Mouse (Mus musculus) liver, embryonic 13.5 days (tissue): Measurements from ENCODE around the gene Kdm5b. TPM values are rescaled to one million over a fixed set of nuclear protein-coding genes. Genes with fewer than 3 reads are reported as not detected.
"Not testable (repeated sequence)": the region's sequence is repeated elsewhere in the genome, so short reads cannot be mapped to it uniquely, and the experiment has no call there.

Experiments
- ATAC-seq: fragments of 200-750 bp; cut with Nextera tagmentation; 2 replicates; pipeline ENCODE4 v1.8.0; 2017; ENCODE audit warnings: low read depth, mild to moderate bottlenecking, moderate number of reproducible peaks, moderate library complexity
- DNase-seq: peaks from one replicate; pipeline ENCODE4 v3.0.0; 2022
- H3K27ac ChIP-seq: fragments of 300-500 bp; sonication (generic); 2 replicates; pipeline ENCODE4 v1.5.1; 2015; ENCODE audit warnings: moderate library complexity, mild to moderate bottlenecking, inconsistent platforms
- H3K27me3 ChIP-seq: fragments of 300-500 bp; sonication (generic); 2 replicates; pipeline ENCODE4 v1.6.1; 2015; ENCODE audit warnings: mild to moderate bottlenecking, inconsistent platforms
- H3K36me3 ChIP-seq: fragments of 300-500 bp; sonication (generic); 2 replicates; pipeline ENCODE4 v1.6.1; 2015; ENCODE audit warnings: mild to moderate bottlenecking, inconsistent platforms
- H3K4me1 ChIP-seq: fragments of 300-500 bp; sonication (generic); replicated peaks from 2 replicates; pipeline ENCODE4 v1.6.1; 2015; ENCODE audit warnings: inconsistent platforms
- H3K4me2 ChIP-seq: fragments of 300-500 bp; sonication (generic); 2 replicates; pipeline ENCODE4 v1.6.1; 2015; ENCODE audit warnings: inconsistent platforms, mild to moderate bottlenecking, moderate library complexity
- H3K4me3 ChIP-seq: fragments of 300-500 bp; sonication (generic); replicated peaks from 2 replicates; pipeline ENCODE4 v1.5.1; 2015; ENCODE audit warnings: mild to moderate bottlenecking, inconsistent platforms
- H3K9ac ChIP-seq: fragments of 300-500 bp; sonication (generic); 2 replicates; pipeline ENCODE4 v1.6.1; 2015; ENCODE audit warnings: mild to moderate bottlenecking, inconsistent platforms
- H3K9me3 ChIP-seq: fragments of 300-500 bp; sonication (generic); replicated peaks from 2 replicates; pipeline ENCODE4 v1.6.1; 2016; ENCODE audit warnings: inconsistent platforms
- WGBS: fragments of 180-500 bp; shearing (Covaris S2); methylation state at CpG from one replicate; pipeline ENCODE4 v1.1.7; 2015; ENCODE audit not compliant: insufficient replicate concordance; 5-methylcytosine and 5-hydroxymethylcytosine counted together
- polyA plus RNA-seq: library from polyadenylated mRNA; unstranded; fragments of >200 nt; fragmentation: Nextera tagmentation; extraction: Ambion mirVana; gene quantifications from 2 replicates; pipeline ENCODE4 v1.2.1, GENCODE M21; 2015

Gene Kdm5b
- polyA plus RNA-seq = 7.6 and 7.7 TPM in 2 replicates

DNA sequence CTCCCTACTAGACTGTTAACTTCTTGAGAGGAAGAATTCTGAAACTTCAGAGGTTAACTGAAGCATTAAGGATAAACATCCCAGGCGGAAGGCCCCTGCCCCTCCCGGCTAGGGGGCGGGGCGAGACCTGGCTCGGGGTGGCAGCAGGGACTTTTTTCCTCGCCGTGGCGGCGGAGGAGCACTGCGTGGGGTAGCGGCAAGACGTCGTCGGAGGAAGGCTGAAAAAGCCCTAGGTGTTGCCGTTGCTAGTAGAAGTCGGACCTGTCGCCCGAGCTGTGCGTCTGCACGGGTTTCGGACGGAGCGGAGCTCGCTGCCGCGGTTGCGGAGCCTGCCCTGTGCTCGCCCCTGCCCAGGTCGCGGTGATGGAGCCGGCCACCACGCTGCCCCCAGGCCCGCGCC, at the start of gene Kdm5b:
TSS of gene Kdm5b (plus strand) at position 196 of the 400 bp plus-strand sequence.
- WGBS = under 1% methylated on average over 34 of the region's 34 CpGs
- no peaks in the 10 kb centered on the region for H3K36me3 ChIP-seq
- DNase-seq (peak; percentile 66), ATAC-seq (peak; percentile 3; the same call in 1 of the 2 replicates)
- no peaks in the 10 kb centered on the region for H3K9me3 ChIP-seq
- peak within 1 kb of the TSS; percentile 92 for H3K4me3 ChIP-seq
- H3K4me1 ChIP-seq = peaks cover 55% of the 10 kb centered on the region
- H3K4me2 ChIP-seq = peak within 1 kb of the TSS; percentile 99
- peak within 1 kb of the TSS; percentile 35 for H3K27ac ChIP-seq
- H3K9ac ChIP-seq = peak within 1 kb of the TSS; percentile 91
- H3K27me3 ChIP-seq = no peaks in the 10 kb centered on the region

GRCm38 (mm10) chr1:134512183-134512582, 47.8 kb upstream of the Kdm5b start:
- ATAC-seq = no peak
- Histone ChIP-seq H3K27me3 (peaks cover 49% of the 10 kb centered on the region), H3K9me3 (no peaks in the 10 kb centered on the region), H3K9ac (no peak overlapping the region), H3K4me1 (peaks cover 21% of the 10 kb centered on the region), H3K4me3 (no peak overlapping the region), H3K36me3 (peaks cover 16% of the 10 kb centered on the region), H3K4me2 (no peak overlapping the region), H3K27ac (no peak overlapping the region)
- DNase-seq = no peak
- 43% methylated on average over 4 of the region's 4 CpGs for WGBS

- H3K9me3 ChIP-seq = no peaks in the 10 kb centered on the region
- WGBS = 57% methylated on average over 6 of the region's 6 CpGs
- ATAC-seq = no peak
- peak overlapping the region; percentile 76; the same call in 1 of the 2 replicates for H3K4me2 ChIP-seq
- DNase-seq = no peak
- H3K27ac ChIP-seq = no peak overlapping the region
- no peak overlapping the region for H3K4me3 ChIP-seq
- peaks cover 21% of the 10 kb centered on the region for H3K4me1 ChIP-seq
- H3K9ac ChIP-seq = no peak overlapping the region
- peaks cover 12% of the 10 kb centered on the region for H3K36me3 ChIP-seq
- H3K27me3 ChIP-seq = peaks cover 49% of the 10 kb centered on the region
Measured at GRCm38 (mm10) chr1:134512584-134512983, 47.4 kb upstream of the Kdm5b start.

DNA sequence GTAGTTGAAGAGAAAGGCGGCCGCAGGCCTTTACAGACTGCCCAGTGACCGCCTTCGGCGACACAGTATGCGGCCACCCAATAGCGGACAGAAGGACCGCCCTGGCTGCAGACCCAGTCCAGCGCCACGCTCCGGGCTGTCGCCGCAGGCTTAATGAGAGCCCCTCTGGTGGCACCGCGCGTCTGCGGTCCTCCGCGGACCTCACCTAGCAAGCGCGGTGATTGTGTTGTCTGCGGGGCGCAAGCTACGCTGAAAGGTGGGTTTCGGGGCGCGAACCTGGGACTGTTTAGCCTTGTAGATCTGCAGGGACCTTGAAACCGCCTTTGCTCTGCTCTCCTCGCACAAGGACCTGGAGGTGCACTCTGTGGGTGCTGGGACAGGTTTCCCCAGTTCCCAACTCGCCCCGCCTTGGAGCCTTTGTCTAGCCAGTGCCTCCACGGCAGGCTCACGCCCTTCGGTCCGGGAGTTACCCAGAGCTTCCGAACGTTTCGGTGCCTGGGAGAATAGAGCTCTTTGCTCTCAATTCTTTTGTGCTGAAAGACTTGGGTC, 46.6 kb upstream of the Kdm5b start:
- peaks cover 4% of the 10 kb centered on the region; the same call in 1 of the 2 replicates for H3K36me3 ChIP-seq
- peak overlapping the region; percentile 56 for H3K4me3 ChIP-seq
- DNase-seq (no peak), ATAC-seq (peak; percentile 45; the same call in 1 of the 2 replicates)
- peaks cover 21% of the 10 kb centered on the region for H3K4me1 ChIP-seq
- peak overlapping the region; percentile 63 for H3K9ac ChIP-seq
- peak overlapping the region; percentile 76 for H3K4me2 ChIP-seq
- no peaks in the 10 kb centered on the region for H3K9me3 ChIP-seq
- H3K27me3 ChIP-seq = peaks cover 49% of the 10 kb centered on the region
- H3K27ac ChIP-seq = no peak overlapping the region
- WGBS = 2% methylated on average over 38 of the region's 38 CpGs

- 44% methylated on average over 16 of the region's 16 CpGs for WGBS
- no peak for ATAC-seq
- DNase-seq = no peak
- Histone ChIP-seq H3K9me3 (no peaks in the 10 kb centered on the region), H3K4me1 (peaks cover 25% of the 10 kb centered on the region), H3K4me3 (peak overlapping the region; percentile 56), H3K4me2 (peak overlapping the region; percentile 76), H3K27me3 (peaks cover 49% of the 10 kb centered on the region), H3K36me3 (0 out of 2 replicates have a peak, but pooled peaks cover under 1% of the 10 kb centered on the region), H3K27ac (no peak overlapping the region), H3K9ac (peak overlapping the region; percentile 63)
Measured at GRCm38 (mm10) chr1:134513876-134514590, 45.9 kb upstream of the Kdm5b start.

GRCm38 (mm10) chr1:134515891-134516290, 44.1 kb upstream of the Kdm5b start:
- H3K4me1 ChIP-seq = peaks cover 39% of the 10 kb centered on the region
- no peak overlapping the region for H3K27ac ChIP-seq
- no peak for DNase-seq
- H3K9ac ChIP-seq = no peak overlapping the region
- no peak for ATAC-seq
- H3K4me2 ChIP-seq = no peak overlapping the region
- H3K36me3 ChIP-seq = no peaks in the 10 kb centered on the region
- no peaks in the 10 kb centered on the region for H3K9me3 ChIP-seq
- no peak overlapping the region for H3K4me3 ChIP-seq
- 66% methylated on average over 2 of the region's 2 CpGs for WGBS
- H3K27me3 ChIP-seq = peaks cover 49% of the 10 kb centered on the region

GRCm38 (mm10) chr1:134516491-134517198, 43.3 kb upstream of the Kdm5b start:
- Histone ChIP-seq H3K27me3 (peaks cover 45% of the 10 kb centered on the region), H3K4me3 (no peak overlapping the region), H3K9me3 (no peaks in the 10 kb centered on the region), H3K9ac (no peak overlapping the region), H3K36me3 (no peaks in the 10 kb centered on the region), H3K27ac (no peak overlapping the region), H3K4me1 (peaks cover 46% of the 10 kb centered on the region), H3K4me2 (no peak overlapping the region)
- 56% methylated on average over 4 of the region's 4 CpGs for WGBS
- no peak for ATAC-seq
- no peak for DNase-seq

- DNase-seq, H3K4me2 ChIP-seq, H3K36me3 ChIP-seq, H3K9me3 ChIP-seq, H3K4me3 ChIP-seq, H3K9ac ChIP-seq, ATAC-seq, H3K27ac ChIP-seq: not testable (repeated sequence)
- WGBS = 80% methylated on average over 14 of the region's 14 CpGs
- Histone ChIP-seq H3K4me1 (peaks cover 51% of the 10 kb centered on the region), H3K27me3 (peaks cover 33% of the 10 kb centered on the region)
Measured at GRCm38 (mm10) chr1:134517841-134518240, 42.1 kb upstream of the Kdm5b start.

DNA sequence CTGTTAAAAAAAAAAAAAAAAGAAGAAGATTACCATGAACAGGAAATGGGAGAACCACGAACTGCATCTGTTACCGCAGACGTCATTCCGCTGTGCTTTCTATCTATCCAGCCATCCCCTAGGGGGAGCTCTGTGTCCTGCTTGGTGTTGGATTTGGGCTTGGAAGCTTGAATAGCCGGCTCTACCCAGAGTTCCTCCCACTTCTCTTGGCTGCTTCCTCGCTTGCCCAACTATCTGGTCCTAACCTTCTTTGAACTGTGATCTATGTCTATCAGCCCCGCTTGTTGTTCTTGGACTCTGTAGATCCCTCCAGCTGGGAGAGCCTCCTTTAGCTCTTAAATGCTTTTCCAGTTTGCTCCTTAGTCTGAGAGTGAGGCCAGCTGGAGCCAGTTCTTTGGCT, 41.3 kb upstream of the Kdm5b start:
- H3K9me3 ChIP-seq = no peaks in the 10 kb centered on the region
- no peaks in the 10 kb centered on the region for H3K36me3 ChIP-seq
- ATAC-seq = peak; percentile 72
- no peak overlapping the region for H3K4me3 ChIP-seq
- H3K27me3 ChIP-seq = peaks cover 25% of the 10 kb centered on the region
- peak overlapping the region; percentile 9 for H3K27ac ChIP-seq
- peak; percentile 78 for DNase-seq
- 1% methylated on average over 7 of the region's 7 CpGs for WGBS
- no peak overlapping the region for H3K9ac ChIP-seq
- peaks cover 45% of the 10 kb centered on the region for H3K4me1 ChIP-seq
- no peak overlapping the region for H3K4me2 ChIP-seq

GRCm38 (mm10) chr1:134519201-134519600, 40.8 kb upstream of the Kdm5b start:
- ATAC-seq, H3K9ac ChIP-seq, H3K9me3 ChIP-seq, H3K36me3 ChIP-seq, DNase-seq, H3K4me3 ChIP-seq, H3K4me2 ChIP-seq: not testable (repeated sequence)
- Histone ChIP-seq H3K4me1 (peaks cover 39% of the 10 kb centered on the region), H3K27ac (peak overlapping the region; percentile 9; the same call in 1 of the 2 replicates), H3K27me3 (peaks cover 20% of the 10 kb centered on the region)
- WGBS = 87% methylated on average over 5 of the region's 5 CpGs

DNA sequence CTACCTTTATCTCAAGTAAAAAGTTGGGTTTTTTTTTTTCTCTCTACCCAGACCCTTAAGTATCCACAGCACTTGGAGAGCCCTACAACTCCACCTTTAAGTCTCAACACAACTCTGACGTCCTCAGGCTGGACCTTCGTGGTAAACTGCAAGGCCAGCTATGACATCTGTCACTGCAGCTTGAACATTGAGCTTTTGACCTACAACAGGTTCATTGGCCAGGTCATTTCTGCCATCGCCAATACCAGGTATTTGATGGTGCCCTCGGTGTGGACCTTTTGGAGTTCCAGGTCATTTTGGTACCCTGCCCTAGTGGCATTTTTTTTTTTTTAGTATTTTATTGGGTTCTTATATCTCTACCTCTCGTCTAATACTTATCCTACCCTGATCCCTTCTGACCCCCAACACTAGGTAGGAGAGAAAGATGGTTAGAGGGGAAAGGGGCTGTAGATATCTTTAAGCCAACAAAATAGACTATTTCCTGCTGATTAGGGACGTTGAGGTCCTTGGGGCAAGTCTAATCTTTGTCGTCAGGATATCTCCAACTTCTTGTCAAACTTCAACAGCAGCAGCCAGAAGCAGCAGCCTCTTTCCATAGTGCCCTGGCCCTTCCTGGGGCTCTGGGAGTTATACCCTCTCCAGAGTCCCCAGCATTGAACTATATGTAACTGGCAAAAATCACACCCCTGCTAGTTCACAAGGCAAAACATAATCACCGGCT, 39.8 kb upstream of the Kdm5b start:
- no peak overlapping the region for H3K4me2 ChIP-seq
- H3K36me3 ChIP-seq = no peaks in the 10 kb centered on the region
- ATAC-seq (peak; percentile 58), DNase-seq (no peak)
- no peaks in the 10 kb centered on the region for H3K9me3 ChIP-seq
- peaks cover 39% of the 10 kb centered on the region for H3K4me1 ChIP-seq
- 24% methylated on average over 8 of the region's 8 CpGs for WGBS
- peak overlapping the region; percentile 11; the same call in 1 of the 2 replicates for H3K9ac ChIP-seq
- H3K4me3 ChIP-seq = no peak overlapping the region
- peak overlapping the region; percentile 69 for H3K27ac ChIP-seq
- peaks cover 10% of the 10 kb centered on the region for H3K27me3 ChIP-seq
